Mouse (Mus musculus): ENCODE results near the gene Morc2a. TPM values are rescaled to one million over a fixed set of nuclear protein-coding genes. Genes with fewer than 3 reads are reported as not detected.

Gene Morc2a
- total and polyA plus RNA-seq, 2 experiments from 2014 or later, result 21.9 to 39.1 TPM

DNA sequence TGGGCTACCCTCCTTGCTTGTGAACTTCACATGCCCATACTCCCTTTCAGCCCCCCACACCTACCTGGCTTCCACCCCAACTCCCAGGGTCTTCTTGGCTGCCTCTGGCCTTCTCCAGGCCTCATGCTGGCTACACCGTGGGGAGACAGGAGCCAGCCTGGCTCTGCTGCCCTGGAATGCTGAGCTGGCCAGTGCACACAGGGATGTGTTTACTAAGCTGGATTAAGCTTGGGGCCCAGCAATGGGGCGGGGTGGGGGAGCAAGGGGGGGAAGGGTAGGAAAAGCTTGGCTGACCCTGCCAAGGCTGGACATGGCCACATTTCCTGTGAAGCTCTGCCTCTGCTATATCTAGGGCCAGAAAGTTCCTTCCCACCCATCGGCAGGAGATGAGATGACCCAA, 73.0 kb downstream of the Morc2a start:
- H3K4me3 ChIP-seq (ENCODE audit: low read depth, low read length), result no peak overlapping the region
- peaks cover 5% of the 10 kb centered on the region; the same call in 1 of the 2 replicates for H3K4me1 ChIP-seq (ENCODE audit: insufficient read depth, low read length)
- ATAC-seq (ENCODE audit: low FRiP score) (no peak), DNase-seq (ENCODE audit: low spot score) (no peak)
- no peaks in the 10 kb centered on the region for H3K27me3 ChIP-seq (ENCODE audit: insufficient read depth, low read length)
- no peak overlapping the region for H3K4me2 ChIP-seq (ENCODE audit: low read depth, low read length, poor library complexity, severe bottlenecking)
- no peak overlapping the region for H3K27ac ChIP-seq (ENCODE audit: low read depth, low read length)
- TF ChIP-seq CTCF (IDR thresholded peaks at IDR 0.05), result no peak
- no peak overlapping the region for H3K9ac ChIP-seq (replicated peaks; ENCODE audit: low read length, poor library complexity, severe bottlenecking)
- 28% methylated on average over 3 of the region's 3 CpGs for WGBS
- 0 out of 2 replicates have a peak, but pooled peaks cover 4% of the 10 kb centered on the region for H3K36me3 ChIP-seq (ENCODE audit: insufficient read depth, low read length)
- H3K9me3 ChIP-seq (ENCODE audit: low read length), result no peaks in the 10 kb centered on the region

DNA sequence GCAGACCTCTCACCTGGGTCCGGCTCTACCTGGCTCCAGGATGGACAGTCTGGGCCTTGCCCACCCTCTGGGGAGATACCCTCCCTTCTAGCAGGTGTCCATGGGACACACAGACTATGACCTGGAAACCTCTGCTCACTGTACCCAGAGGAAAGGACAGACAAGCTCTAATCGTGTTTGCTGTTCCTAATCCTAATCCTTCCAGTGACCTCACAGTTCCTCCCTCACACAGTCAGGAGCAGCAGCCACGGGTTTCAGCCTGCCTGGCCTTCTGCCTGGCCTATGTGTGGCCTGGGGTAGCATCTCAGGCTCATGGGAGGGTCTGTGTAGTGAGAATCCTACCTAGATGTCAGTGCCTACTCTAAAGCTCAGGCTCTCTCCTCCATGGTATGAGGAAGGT, 73.9 kb downstream of the Morc2a start:
- no peak overlapping the region for H3K4me3 ChIP-seq (ENCODE audit: low read depth, low read length)
- peaks cover 5% of the 10 kb centered on the region; the same call in 1 of the 2 replicates for H3K4me1 ChIP-seq (ENCODE audit: insufficient read depth, low read length)
- H3K27ac ChIP-seq (ENCODE audit: low read depth, low read length), result no peak overlapping the region
- H3K9me3 ChIP-seq (ENCODE audit: low read length), result no peaks in the 10 kb centered on the region
- no peak for ATAC-seq (ENCODE audit: low FRiP score)
- no peak overlapping the region for H3K4me2 ChIP-seq (ENCODE audit: low read depth, low read length, poor library complexity, severe bottlenecking)
- no peak for TF ChIP-seq CTCF (IDR thresholded peaks at IDR 0.05)
- DNase-seq (ENCODE audit: low spot score), result no peak
- H3K27me3 ChIP-seq (ENCODE audit: insufficient read depth, low read length), result no peaks in the 10 kb centered on the region
- WGBS, result 50% methylated on average over 3 of the region's 3 CpGs
- 0 out of 2 replicates have a peak, but pooled peaks cover 4% of the 10 kb centered on the region for H3K36me3 ChIP-seq (ENCODE audit: insufficient read depth, low read length)
- H3K9ac ChIP-seq (replicated peaks; ENCODE audit: low read length, poor library complexity, severe bottlenecking), result no peak overlapping the region

DNA sequence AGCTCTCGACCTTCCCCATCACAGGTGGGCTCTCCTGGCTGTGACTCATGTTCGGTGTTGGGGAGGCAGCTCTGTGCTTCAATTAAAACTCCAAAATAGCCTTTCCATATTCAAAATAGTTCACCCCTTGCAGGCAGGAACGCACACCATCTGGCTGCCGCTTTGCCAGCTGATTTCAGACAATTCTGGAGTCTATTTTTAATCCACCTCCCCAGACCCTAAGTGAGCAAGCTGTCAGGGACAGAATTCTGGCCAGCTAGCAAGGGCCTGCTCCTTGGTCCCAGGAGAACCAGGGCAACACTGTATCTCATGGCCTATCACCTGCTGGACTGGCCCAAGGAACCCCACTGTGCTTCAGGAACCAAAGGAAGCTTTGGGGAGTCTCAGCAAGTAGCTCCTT, 74.9 kb downstream of the Morc2a start:
- Histone ChIP-seq H3K4me2 (ENCODE audit: low read depth, low read length, poor library complexity, severe bottlenecking) (no peak overlapping the region), H3K4me3 (ENCODE audit: low read depth, low read length) (no peak overlapping the region), H3K27ac (ENCODE audit: low read depth, low read length) (no peak overlapping the region), H3K9me3 (ENCODE audit: low read length) (no peaks in the 10 kb centered on the region), H3K9ac (replicated peaks; ENCODE audit: low read length, poor library complexity, severe bottlenecking) (no peak overlapping the region), H3K4me1 (ENCODE audit: insufficient read depth, low read length) (peaks cover 5% of the 10 kb centered on the region; the same call in 1 of the 2 replicates), H3K27me3 (ENCODE audit: insufficient read depth, low read length) (no peaks in the 10 kb centered on the region), H3K36me3 (ENCODE audit: insufficient read depth, low read length) (0 out of 2 replicates have a peak, but pooled peaks cover 4% of the 10 kb centered on the region)
- DNase-seq (ENCODE audit: low spot score) (no peak), ATAC-seq (ENCODE audit: low FRiP score) (no peak)
- 53% methylated on average over 4 of the region's 4 CpGs for WGBS
- no peak for TF ChIP-seq CTCF (IDR thresholded peaks at IDR 0.05)

DNA sequence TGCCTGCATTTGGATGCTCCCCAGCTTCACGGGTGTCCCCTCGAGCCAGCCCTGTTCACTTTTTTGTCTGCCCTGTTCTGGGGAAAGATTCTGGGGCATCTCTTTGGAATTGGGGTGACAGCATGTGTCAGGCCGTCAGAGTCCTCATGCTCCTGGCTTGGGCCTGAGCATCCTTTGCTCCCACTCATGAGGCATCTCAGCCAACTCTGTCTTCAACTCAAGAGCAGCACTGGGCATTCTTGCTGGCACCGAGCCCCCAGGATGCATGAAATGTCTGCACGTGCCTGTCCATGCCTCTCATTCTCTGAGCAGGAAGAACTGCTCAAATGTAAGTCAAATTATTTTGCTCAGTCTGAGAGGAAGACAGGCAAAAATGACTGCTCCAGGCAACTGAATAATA, 75.7 kb downstream of the Morc2a start:
- 0 out of 2 replicates have a peak overlapping the region, but pooled peaks have one; percentile 32 for H3K27ac ChIP-seq (ENCODE audit: low read depth, low read length)
- ATAC-seq (ENCODE audit: low FRiP score), result peak; percentile 12; the same call in 1 of the 2 replicates
- no peak overlapping the region for H3K4me2 ChIP-seq (ENCODE audit: low read depth, low read length, poor library complexity, severe bottlenecking)
- no peaks in the 10 kb centered on the region for H3K9me3 ChIP-seq (ENCODE audit: low read length)
- H3K4me1 ChIP-seq (ENCODE audit: insufficient read depth, low read length), result peaks cover 5% of the 10 kb centered on the region; the same call in 1 of the 2 replicates
- no peaks in the 10 kb centered on the region for H3K27me3 ChIP-seq (ENCODE audit: insufficient read depth, low read length)
- 0 out of 2 replicates have a peak, but pooled peaks cover 4% of the 10 kb centered on the region for H3K36me3 ChIP-seq (ENCODE audit: insufficient read depth, low read length)
- no peak overlapping the region for H3K4me3 ChIP-seq (ENCODE audit: low read depth, low read length)
- WGBS, result 57% methylated on average over 5 of the region's 5 CpGs
- DNase-seq (ENCODE audit: low spot score), result no peak
- TF ChIP-seq CTCF (IDR thresholded peaks at IDR 0.05), result no peak
- no peak overlapping the region; the same call in 1 of the 2 replicates for H3K9ac ChIP-seq (replicated peaks; ENCODE audit: low read length, poor library complexity, severe bottlenecking)

DNA sequence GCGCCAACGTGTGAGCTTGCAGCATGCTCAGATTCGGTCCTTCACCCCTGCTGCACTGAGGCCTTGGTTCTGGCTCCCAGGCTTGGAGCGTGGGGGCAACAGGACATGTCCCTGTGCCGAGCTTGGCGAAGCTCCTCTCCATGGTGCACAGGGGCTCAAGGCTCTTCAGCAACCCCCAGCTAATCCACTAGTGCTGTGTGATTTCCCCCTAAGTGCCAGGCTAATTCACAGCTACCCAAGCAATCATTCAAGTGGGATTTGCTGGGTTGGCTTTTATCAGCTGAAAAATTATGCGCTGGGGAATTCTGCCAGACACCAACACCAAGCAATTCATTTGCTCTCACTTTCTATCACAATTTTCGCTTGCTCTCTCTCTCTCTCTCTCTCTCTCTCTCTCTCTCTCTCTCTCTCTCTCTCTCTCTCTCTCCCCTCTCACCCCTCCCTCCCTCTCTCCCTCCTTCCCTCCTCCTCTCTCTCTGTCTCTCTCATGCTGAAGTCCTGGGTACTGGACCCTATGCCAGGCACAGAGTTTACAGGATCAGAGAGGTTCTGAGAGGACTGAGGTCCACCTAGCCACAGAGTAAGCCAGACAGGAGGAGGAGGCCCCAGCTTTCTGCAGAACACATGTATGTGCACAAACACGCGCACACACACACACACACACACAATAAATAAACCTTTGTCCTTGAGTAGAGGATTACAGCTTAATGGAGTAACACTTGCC, 76.5 kb downstream of the Morc2a start:
- Histone ChIP-seq H3K4me3 (ENCODE audit: low read depth, low read length) (no peak overlapping the region), H3K4me1 (ENCODE audit: insufficient read depth, low read length) (peaks cover 5% of the 10 kb centered on the region; the same call in 1 of the 2 replicates), H3K27me3 (ENCODE audit: insufficient read depth, low read length) (no peaks in the 10 kb centered on the region), H3K9me3 (ENCODE audit: low read length) (no peaks in the 10 kb centered on the region), H3K4me2 (ENCODE audit: low read depth, low read length, poor library complexity, severe bottlenecking) (no peak overlapping the region), H3K36me3 (ENCODE audit: insufficient read depth, low read length) (0 out of 2 replicates have a peak, but pooled peaks cover 4% of the 10 kb centered on the region), H3K27ac (ENCODE audit: low read depth, low read length) (peak overlapping the region; percentile 65), H3K9ac (replicated peaks; ENCODE audit: low read length, poor library complexity, severe bottlenecking) (no peak overlapping the region)
- WGBS, result 38% methylated on average over 10 of the region's 10 CpGs
- DNase-seq (ENCODE audit: low spot score) (peak; percentile 51), ATAC-seq (ENCODE audit: low FRiP score) (peak; percentile 29; the same call in 1 of the 2 replicates)
- no peak for TF ChIP-seq CTCF (IDR thresholded peaks at IDR 0.05)

DNA sequence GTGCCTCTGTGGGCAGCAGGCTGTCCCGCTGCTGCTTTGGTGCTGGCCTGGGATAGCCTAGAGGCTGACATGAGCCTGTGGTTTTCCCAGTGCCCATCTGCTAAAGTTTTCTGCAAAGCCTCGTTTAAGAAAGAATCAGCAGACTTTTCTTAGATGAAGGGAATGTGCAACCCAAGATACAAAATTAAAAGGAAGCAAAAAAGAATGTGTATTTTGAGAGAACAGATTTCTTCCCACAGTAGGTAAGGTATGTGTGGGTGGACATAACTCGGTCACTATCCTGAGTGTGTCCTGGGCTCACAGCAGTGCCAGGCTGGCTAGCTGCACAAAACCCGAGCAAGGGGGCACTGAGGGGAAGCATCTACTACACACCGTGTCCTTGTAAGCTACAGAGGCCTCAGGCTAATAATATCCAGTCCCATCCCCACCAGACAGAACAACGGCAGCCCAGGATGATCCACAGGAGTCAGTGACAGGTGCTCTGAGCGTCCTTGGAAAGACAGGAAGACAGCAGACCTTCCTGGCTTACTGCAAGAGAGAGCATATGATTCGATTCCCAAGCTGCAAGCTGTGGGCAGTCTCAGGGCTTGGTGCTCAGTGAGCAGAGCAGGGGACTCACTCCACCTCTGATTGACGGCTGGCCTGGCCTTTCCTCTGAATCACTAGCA, 78.6 kb downstream of the Morc2a start:
- DNase-seq (ENCODE audit: low spot score) (no peak), ATAC-seq (ENCODE audit: low FRiP score) (no peak)
- WGBS, result 73% methylated on average over 9 of the region's 9 CpGs
- H3K4me2 ChIP-seq (ENCODE audit: low read depth, low read length, poor library complexity, severe bottlenecking), result no peak overlapping the region
- no peak overlapping the region for H3K27ac ChIP-seq (ENCODE audit: low read depth, low read length)
- H3K4me3 ChIP-seq (ENCODE audit: low read depth, low read length), result no peak overlapping the region
- H3K4me1 ChIP-seq (ENCODE audit: insufficient read depth, low read length), result peaks cover 5% of the 10 kb centered on the region; the same call in 1 of the 2 replicates
- H3K36me3 ChIP-seq (ENCODE audit: insufficient read depth, low read length), result no peaks in the 10 kb centered on the region
- no peaks in the 10 kb centered on the region for H3K9me3 ChIP-seq (ENCODE audit: low read length)
- H3K9ac ChIP-seq (replicated peaks; ENCODE audit: low read length, poor library complexity, severe bottlenecking), result no peak overlapping the region
- H3K27me3 ChIP-seq (ENCODE audit: insufficient read depth, low read length), result no peaks in the 10 kb centered on the region
- TF ChIP-seq CTCF (IDR thresholded peaks at IDR 0.05), result no peak

Data from midbrain, postnatal 0 days (tissue).